Mouse (Mus musculus) G1E (cell line): Measurements from ENCODE around the gene Ear10.
"Not testable (repeated sequence)": the region's sequence is repeated elsewhere in the genome, so short reads cannot be mapped to it uniquely, and the experiment has no call there.

ENCODE experiments used
- CTCF ChIP-seq: IDR thresholded peaks from 2 replicates; pipeline ENCODE4 v1.5.1; 2012; ENCODE audit warnings: low read depth, low read length, inconsistent platforms, mixed read lengths
- GATA1 ChIP-seq: IDR thresholded peaks from 2 replicates; pipeline ENCODE4 v1.6.1; 2012; ENCODE audit warnings: borderline replicate concordance, low read length, inconsistent platforms, mixed read lengths
- POLR2AphosphoS5 ChIP-seq: IDR thresholded peaks from 2 replicates; pipeline ENCODE4 v1.6.1; 2012; ENCODE audit warnings: low read depth, low read length, inconsistent platforms; ENCODE audit not compliant: insufficient replicate concordance

DNA sequence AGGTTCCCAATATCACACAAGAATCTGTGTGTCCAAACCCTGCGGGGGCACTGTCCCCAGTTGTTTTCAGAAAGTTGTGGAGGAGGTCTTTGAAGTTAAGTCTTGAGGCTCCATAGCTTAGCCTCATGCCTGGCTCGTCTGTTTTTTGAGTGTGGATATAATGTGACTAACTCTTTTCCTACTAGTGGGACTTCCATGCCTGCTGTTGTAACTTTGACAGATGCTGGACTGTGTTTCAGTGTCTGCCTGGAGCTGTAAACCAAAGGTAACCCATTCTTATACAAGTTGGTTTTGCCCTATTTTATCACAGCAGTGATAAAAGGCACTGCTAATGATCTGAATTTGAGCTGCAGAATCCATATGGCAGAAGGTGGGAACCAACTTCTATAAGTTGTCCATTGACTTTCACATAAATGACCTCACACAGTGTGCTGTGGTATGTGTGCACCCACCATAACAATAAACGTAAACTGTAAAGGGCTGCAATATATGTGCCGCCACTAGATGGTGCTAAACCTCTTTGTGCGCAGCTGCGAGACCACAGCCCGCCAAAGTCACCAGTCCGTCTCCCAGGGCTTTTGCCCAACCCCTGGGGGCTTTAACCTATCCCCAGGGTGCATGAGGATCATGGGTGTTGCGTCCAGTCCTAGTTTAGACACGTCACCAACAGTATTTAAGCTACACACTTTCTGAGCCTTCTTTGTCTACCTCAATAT is 1.5 kb upstream of the Ear10 start, which contains the start of gene Gm8113:
- not testable (repeated sequence) for TF ChIP-seq GATA1, POLR2AphosphoS5
- TF ChIP-seq CTCF, result peak; percentile 7; the same call in 1 of the 2 replicates
